ENCODE assay signal across 34 mouse cellular contexts in genomic region chr12:110726428-110726827, GRCm38 (mm10). TPM values are rescaled to one million over a fixed set of nuclear protein-coding genes. Genes with fewer than 3 reads are reported as not detected.
A peak's percentile ranks its signal among the peaks of the same experiment; 100 is the strongest.
DNase-seq lines count a peak whose midpoint lies in the region; ATAC-seq lines count a peak whose summit lies in the region.
"Had no signal": no experiment of that assay in that cellular context is flagged by ENCODE, and none has a peak within 500 bp of the region (broad histone marks: within the 10 kb centered on the region; RNA-seq: fewer than 3 reads in every experiment).

No protein-coding gene starts in this region.

- no peaks in the 10 kb centered on the region for H3K36me3 ChIP-seq in midbrain, embryonic 10.5 days
- H3K36me3 ChIP-seq in heart, embryonic 12.5 days: no peaks in the 10 kb centered on the region
- H3K36me3 ChIP-seq: embryonic facial prominence, embryonic 10.5 days; embryonic facial prominence, embryonic 13.5 days; forebrain, embryonic 12.5 days; forebrain, embryonic 15.5 days; G1E; heart, embryonic 13.5 days; hindbrain, embryonic 10.5 days had no signal

- H3K9ac ChIP-seq in heart, embryonic 12.5 days: no peak overlapping the region
- H3K9ac ChIP-seq: embryonic facial prominence, embryonic 13.5 days; forebrain, embryonic 12.5 days; forebrain, embryonic 15.5 days; heart, embryonic 13.5 days; hindbrain, embryonic 14.5 days had no signal

- no peak overlapping the region for H3K27ac ChIP-seq in midbrain, embryonic 10.5 days (replicated peaks)
- no peak overlapping the region for H3K27ac ChIP-seq in heart, embryonic 12.5 days (ENCODE audit: poor library complexity, severe bottlenecking)
- H3K27ac ChIP-seq: embryonic facial prominence, embryonic 10.5 days; embryonic facial prominence, embryonic 13.5 days; forebrain, embryonic 12.5 days; forebrain, embryonic 15.5 days; heart, embryonic 13.5 days; hindbrain, embryonic 10.5 days; hindbrain, embryonic 14.5 days; hindbrain, postnatal 0 days had no signal

- no peak overlapping the region for H3K4me3 ChIP-seq in midbrain, embryonic 10.5 days
- H3K4me3 ChIP-seq in heart, embryonic 12.5 days: no peak overlapping the region
- H3K4me3 ChIP-seq: embryonic facial prominence, embryonic 10.5 days; embryonic facial prominence, embryonic 13.5 days; erythroblast, embryonic 14.5 days; forebrain, embryonic 12.5 days; forebrain, embryonic 15.5 days; heart, embryonic 13.5 days; hindbrain, embryonic 10.5 days had no signal

- ATAC-seq in heart, embryonic 12.5 days (ENCODE audit: insufficient number of reproducible peaks, low FRiP score): no peak
- no peak for ATAC-seq in megakaryocyte, adult 5-6 weeks (ENCODE audit: poor library complexity, severe bottlenecking)
- ATAC-seq: forebrain, embryonic 15.5 days; hindbrain, postnatal 0 days; inflammation-experienced regulatory T-cells, adult 6 months had no signal

- H3K9me3 ChIP-seq in midbrain, embryonic 10.5 days (replicated peaks): no peaks in the 10 kb centered on the region
- no peaks in the 10 kb centered on the region for H3K9me3 ChIP-seq in heart, embryonic 12.5 days (replicated peaks)
- H3K9me3 ChIP-seq: embryonic facial prominence, embryonic 10.5 days; embryonic facial prominence, embryonic 13.5 days; forebrain, embryonic 12.5 days; forebrain, embryonic 15.5 days; heart, embryonic 13.5 days; hindbrain, embryonic 10.5 days had no signal

- no peaks in the 10 kb centered on the region for H3K4me1 ChIP-seq in midbrain, embryonic 10.5 days
- H3K4me1 ChIP-seq in heart, embryonic 12.5 days (replicated peaks): no peaks in the 10 kb centered on the region
- H3K4me1 ChIP-seq: embryonic facial prominence, embryonic 13.5 days; forebrain, embryonic 12.5 days; forebrain, embryonic 15.5 days; heart, embryonic 13.5 days; hindbrain, embryonic 10.5 days had no signal

- H3K27me3 ChIP-seq in midbrain, embryonic 10.5 days (ENCODE audit: low read depth, poor library complexity, severe bottlenecking): 0 out of 2 replicates have a peak, but pooled peaks cover 3% of the 10 kb centered on the region
- peaks cover 14% of the 10 kb centered on the region for H3K27me3 ChIP-seq in heart, embryonic 12.5 days (replicated peaks)
- H3K27me3 ChIP-seq: embryonic facial prominence, embryonic 13.5 days; forebrain, embryonic 12.5 days; forebrain, embryonic 15.5 days had no signal

- DNase-seq in 416B (ENCODE audit: low read depth): peak; percentile 47
- DNase-seq in A20 (ENCODE audit: low read depth, low spot score): peak; percentile 63
- DNase-seq in ES-CJ7 (ENCODE audit: low read depth, low spot score): peak; percentile 63
- peak; percentile 62 for DNase-seq in ZHBTc4 (ENCODE audit: low read depth, low spot score)
- no peak for DNase-seq in midbrain, embryonic 10.5 days (ENCODE audit: low spot score)
- DNase-seq in heart, postnatal 14 days: no peak
- DNase-seq: adrenal gland, adult 2 months; adrenal gland, postnatal 14 days; B cell, adult 2 months; cerebellum, adult 11-12 months; cerebellum, adult 8-10 months; cerebellum, postnatal 10 days; cerebellum, postnatal 36 days; embryo, embryonic 11 days; gastrocnemius, postnatal 25 days; heart, adult 18-20 months; heart, postnatal 36 days; kidney, adult 11 months had no signal

- H3K4me2 ChIP-seq in heart, embryonic 12.5 days: no peak overlapping the region
- H3K4me2 ChIP-seq: embryonic facial prominence, embryonic 13.5 days; forebrain, embryonic 12.5 days; forebrain, embryonic 15.5 days; heart, embryonic 13.5 days; hindbrain, embryonic 14.5 days had no signal

- 45% methylated on average over 1 of the region's 1 CpGs for WGBS in midbrain, embryonic 10.5 days
- WGBS in heart, embryonic 12.5 days: 42% methylated on average over 1 of the region's 1 CpGs

- intact Hi-C loops in heart, postnatal 14 days (cut with DNase I): no loop called here

RNA-seq across cellular contexts. Expression of gene Wdr20, which starts 11.3 kb away (rescaled TPM):
- polyA plus RNA-seq in midbrain, embryonic 10.5 days (2016; fragmentation: Nextera tagmentation; extraction: Ambion mirVana): 22.6 and 27.9 TPM in 2 replicates
- polyA plus RNA-seq in heart, embryonic 12.5 days (2016; fragmentation: Nextera tagmentation; extraction: Ambion mirVana): 16.4 and 16.8 TPM in 2 replicates
- 24.2 and 24.7 TPM in 2 replicates for total RNA-seq in megakaryocyte, adult 5-6 weeks (2015)
- total RNA-seq in megakaryocyte, adult 5-6 weeks (2017): 28.5 and 37.5 TPM in 2 replicates
- 10 to 100 TPM; 32.9 to 35.2 TPM for total RNA-seq in heart, postnatal 14 days (2021)

RNA-seq across cellular contexts. Expression of gene Hsp90aa1, which starts 23.9 kb away (rescaled TPM):
- 1,099 and 1,206 TPM in 2 replicates for polyA plus RNA-seq in midbrain, embryonic 10.5 days (2016; fragmentation: Nextera tagmentation; extraction: Ambion mirVana)
- polyA plus RNA-seq in heart, embryonic 12.5 days (2016; fragmentation: Nextera tagmentation; extraction: Ambion mirVana): 648 and 662 TPM in 2 replicates
- total RNA-seq in megakaryocyte, adult 5-6 weeks (2015): 343 and 353 TPM in 2 replicates
- 494 and 587 TPM in 2 replicates for total RNA-seq in megakaryocyte, adult 5-6 weeks (2017)
- 100 to 1,000 TPM in 1 of 2 experiments, 10 to 100 TPM in 1; 98.6 to 163 TPM for total RNA-seq in heart, postnatal 14 days (2021)

RNA-seq across cellular contexts. Expression of gene 1700001K19Rik, which starts 44.0 kb away (rescaled TPM):
- polyA plus RNA-seq in midbrain, embryonic 10.5 days (2016; fragmentation: Nextera tagmentation; extraction: Ambion mirVana): not detected in 2 replicates
- not detected in 2 replicates for polyA plus RNA-seq in heart, embryonic 12.5 days (2016; fragmentation: Nextera tagmentation; extraction: Ambion mirVana)
- not detected in 2 replicates for total RNA-seq in megakaryocyte, adult 5-6 weeks (2015)
- total RNA-seq in megakaryocyte, adult 5-6 weeks (2017): not detected in 2 replicates
- not detected for total RNA-seq in heart, postnatal 14 days (2021)
- total RNA-seq: adrenal gland, adult 2 months; adrenal gland, postnatal 14 days; G1E; gastrocnemius, postnatal 25 days; heart, adult 18-20 months; heart, postnatal 36 days; hindbrain, postnatal 0 days had no signal
- polyA plus RNA-seq: adrenal gland, adult 2 months; brain, embryonic 14.5 days; cortical plate, adult 2 months; embryonic facial prominence, embryonic 13.5 days; erythroblast, embryonic 14.5 days; forebrain, embryonic 12.5 days; G1E; heart, embryonic 13.5 days; heart, embryonic 16.5 days; hindbrain, embryonic 10.5 days had no signal

Comparison
In these comparisons a context has a peak if more than half of its experiments do, and no peak if none do; other contexts are left out.
1. DNase-seq: peak in 416B (single experiment), A20 (single experiment), ES-CJ7 (single experiment) and ZHBTc4 (single experiment); none in midbrain, embryonic 10.5 days (single experiment) and heart, postnatal 14 days (0 of 2).